Mouse (Mus musculus) megakaryocyte progenitor cell, adult 5-6 weeks (primary cell): ENCODE data around the gene Noxo1. TPM values are rescaled to one million over a fixed set of nuclear protein-coding genes. Genes with fewer than 3 reads are reported as not detected.

ENCODE experiments used
- ATAC-seq: replicated peaks from 2 replicates; pipeline ENCODE4 v1.8.0; 2016; ENCODE audit warnings: mild to moderate bottlenecking, moderate TSS enrichment, inconsistent platforms; ENCODE audit not compliant: poor library complexity
- total RNA-seq, 2 experiments: library from RNA; stranded (forward) in 1 of 2; stranded (reverse) in 1 of 2; fragments of 157-497, 149-512 nt in 1 of 2; fragments of 200-1000 nt in 1 of 2; gene quantifications; 2 replicates each; pipeline versions ENCODE4 v1.2.3 to v1.2.4; 2015 to 2017

The Noxo1 gene
- total RNA-seq, 2 experiments from 2014 or later: 1.2 to 2.6 TPM

- peak; percentile 45 for ATAC-seq
These were observed 41.2 kb downstream of the Noxo1 start for GRCm38 (mm10) chr17:24737135-24737810.

GRCm38 (mm10) chr17:24738238-24738637 is 42.2 kb downstream of the Noxo1 start:
- ATAC-seq: no peak

- ATAC-seq: no peak
These were observed 43.9 kb downstream of the Noxo1 start for GRCm38 (mm10) chr17:24739926-24740325.

- peak; percentile 42 for ATAC-seq
These were observed 46.3 kb downstream of the Noxo1 start for GRCm38 (mm10) chr17:24742307-24742706.

- no peak for ATAC-seq
These were observed 47.9 kb downstream of the Noxo1 start for GRCm38 (mm10) chr17:24743896-24744295.

GRCm38 (mm10) chr17:24744381-24744780 is 48.3 kb downstream of the Noxo1 start:
- no peak for ATAC-seq

GRCm38 (mm10) chr17:24745526-24746497 is 49.8 kb downstream of the Noxo1 start:
- ATAC-seq: peak; percentile 96

GRCm38 (mm10) chr17:24746986-24747385 is 51.0 kb downstream of the Noxo1 start:
- no peak for ATAC-seq

Other genes starting within 250 kb of the Noxo1 start
Only the 30 nearest of the 32 such genes appear.
- gene Pgp, start 225.8 kb upstream of the Noxo1 start, total RNA-seq (2015): 25.4 and 26.4 TPM in 2 replicates
- 16.6 and 21.5 TPM in 2 replicates for gene Pgp, start 225.8 kb upstream of the Noxo1 start, total RNA-seq (2017)
- gene Bricd5, start 222.3 kb upstream of the Noxo1 start, total RNA-seq (2015): 0.35 and 0.81 TPM in 2 replicates
- not detected in 2 replicates for gene Bricd5, start 222.3 kb upstream of the Noxo1 start, total RNA-seq (2017)
- gene Mlst8, start 217.2 kb upstream of the Noxo1 start, total RNA-seq (2015): 9.2 TPM in 2 replicates
- gene Mlst8, start 217.2 kb upstream of the Noxo1 start, total RNA-seq (2017): 14.9 and 28.9 TPM in 2 replicates
- gene Caskin1, start 207.6 kb upstream of the Noxo1 start, total RNA-seq (2015): not detected in 2 replicates
- gene Caskin1, start 207.6 kb upstream of the Noxo1 start, total RNA-seq (2017): not detected in 2 replicates
- 50.9 and 54.7 TPM in 2 replicates for gene Traf7, start 168.3 kb upstream of the Noxo1 start, total RNA-seq (2015)
- gene Traf7, start 168.3 kb upstream of the Noxo1 start, total RNA-seq (2017): 91.7 and 98.9 TPM in 2 replicates
- 0.12 and 0.17 TPM in 2 replicates for gene Rab26, start 162.0 kb upstream of the Noxo1 start, total RNA-seq (2015)
- gene Rab26, start 162.0 kb upstream of the Noxo1 start, total RNA-seq (2017): 0.14 and 0.71 TPM in 2 replicates
- 7.4 and 10.6 TPM in 2 replicates for gene Pkd1, start 146.4 kb upstream of the Noxo1 start, total RNA-seq (2015)
- 6.2 and 15.1 TPM in 2 replicates for gene Pkd1, start 146.4 kb upstream of the Noxo1 start, total RNA-seq (2017)
- gene Tsc2, start 63.6 kb upstream of the Noxo1 start, total RNA-seq (2015): 64.3 and 66.9 TPM in 2 replicates
- 52.1 and 54.1 TPM in 2 replicates for gene Tsc2, start 63.6 kb upstream of the Noxo1 start, total RNA-seq (2017)
- gene Nthl1, start 63.6 kb upstream of the Noxo1 start, total RNA-seq (2015): 5.7 and 6.7 TPM in 2 replicates
- 12.0 and 13.6 TPM in 2 replicates for gene Nthl1, start 63.6 kb upstream of the Noxo1 start, total RNA-seq (2017)
- gene Slc9a3r2, start 45.9 kb upstream of the Noxo1 start, total RNA-seq (2015): 1.2 and 2.6 TPM in 2 replicates
- 1.4 and 1.6 TPM in 2 replicates for gene Slc9a3r2, start 45.9 kb upstream of the Noxo1 start, total RNA-seq (2017)
- gene Npw, start 37.8 kb upstream of the Noxo1 start, total RNA-seq (2015): not detected in 2 replicates
- gene Npw, start 37.8 kb upstream of the Noxo1 start, total RNA-seq (2017): not detected in 2 replicates
- 25.0 and 29.1 TPM in 2 replicates for gene Zfp598, start 26.5 kb upstream of the Noxo1 start, total RNA-seq (2015)
- gene Zfp598, start 26.5 kb upstream of the Noxo1 start, total RNA-seq (2017): 21.3 and 22.6 TPM in 2 replicates
- not detected in 2 replicates for gene Syngr3, start 6.3 kb upstream of the Noxo1 start, total RNA-seq (2015)
- gene Syngr3, start 6.3 kb upstream of the Noxo1 start, total RNA-seq (2017): not detected in 2 replicates
- gene Gfer, start 78 bp upstream of the Noxo1 start, total RNA-seq (2015): 22.4 and 23.6 TPM in 2 replicates
- gene Gfer, start 78 bp upstream of the Noxo1 start, total RNA-seq (2017): 37.2 and 62.7 TPM in 2 replicates
- 27.6 and 36.8 TPM in 2 replicates for gene Tbl3, start 11.4 kb downstream of the Noxo1 start, total RNA-seq (2015)
- 41.1 and 45.3 TPM in 2 replicates for gene Tbl3, start 11.4 kb downstream of the Noxo1 start, total RNA-seq (2017)
- gene Rnf151, start 21.8 kb downstream of the Noxo1 start, total RNA-seq (2015): 0.20 TPM in 1 of 2 replicates, not detected in the other
- not detected in 2 replicates for gene Rnf151, start 21.8 kb downstream of the Noxo1 start, total RNA-seq (2017)
- gene Rps2, start 21.9 kb downstream of the Noxo1 start, total RNA-seq (2015): 5,974 and 6,144 TPM in 2 replicates
- 1,525 and 1,766 TPM in 2 replicates for gene Rps2, start 21.9 kb downstream of the Noxo1 start, total RNA-seq (2017)
- 236 and 247 TPM in 2 replicates for gene Ndufb10, start 28.2 kb downstream of the Noxo1 start, total RNA-seq (2015)
- gene Ndufb10, start 28.2 kb downstream of the Noxo1 start, total RNA-seq (2017): 256 and 308 TPM in 2 replicates
- gene Rpl3l, start 31.6 kb downstream of the Noxo1 start, total RNA-seq (2015): 0.24 and 0.74 TPM in 2 replicates
- gene Rpl3l, start 31.6 kb downstream of the Noxo1 start, total RNA-seq (2017): 0.30 TPM in 1 of 2 replicates, not detected in the other
- gene Msrb1, start 40.4 kb downstream of the Noxo1 start, total RNA-seq (2015): 378 and 438 TPM in 2 replicates
- 155 and 224 TPM in 2 replicates for gene Msrb1, start 40.4 kb downstream of the Noxo1 start, total RNA-seq (2017)
- gene Hs3st6, start 56.8 kb downstream of the Noxo1 start, total RNA-seq (2015): not detected in 2 replicates
- gene Hs3st6, start 56.8 kb downstream of the Noxo1 start, total RNA-seq (2017): not detected in 2 replicates
- gene Meiob, start 108.1 kb downstream of the Noxo1 start, total RNA-seq (2015): not detected in 2 replicates
- not detected in 2 replicates for gene Meiob, start 108.1 kb downstream of the Noxo1 start, total RNA-seq (2017)
- 31.4 and 34.4 TPM in 2 replicates for gene Hagh, start 143.9 kb downstream of the Noxo1 start, total RNA-seq (2015)
- 36.0 TPM in 2 replicates for gene Hagh, start 143.9 kb downstream of the Noxo1 start, total RNA-seq (2017)
- gene Fahd1, start 154.1 kb downstream of the Noxo1 start, total RNA-seq (2015): 10.5 and 11.3 TPM in 2 replicates
- gene Fahd1, start 154.1 kb downstream of the Noxo1 start, total RNA-seq (2017): 17.0 and 18.9 TPM in 2 replicates
- not detected in 2 replicates for gene Igfals, start 169.8 kb downstream of the Noxo1 start, total RNA-seq (2015)
- gene Igfals, start 169.8 kb downstream of the Noxo1 start, total RNA-seq (2017): not detected in 2 replicates
- gene Nubp2, start 190.1 kb downstream of the Noxo1 start, total RNA-seq (2015): 103 and 114 TPM in 2 replicates
- 50.4 and 57.8 TPM in 2 replicates for gene Nubp2, start 190.1 kb downstream of the Noxo1 start, total RNA-seq (2017)
- gene Spsb3, start 190.4 kb downstream of the Noxo1 start, total RNA-seq (2015): 14.6 and 17.9 TPM in 2 replicates
- 13.9 and 15.3 TPM in 2 replicates for gene Spsb3, start 190.4 kb downstream of the Noxo1 start, total RNA-seq (2017)
- gene Eme2, start 198.9 kb downstream of the Noxo1 start, total RNA-seq (2015): 3.2 and 6.9 TPM in 2 replicates
- 9.1 and 18.6 TPM in 2 replicates for gene Eme2, start 198.9 kb downstream of the Noxo1 start, total RNA-seq (2017)
- 54.2 and 59.2 TPM in 2 replicates for gene Mrps34, start 198.9 kb downstream of the Noxo1 start, total RNA-seq (2015)
- gene Mrps34, start 198.9 kb downstream of the Noxo1 start, total RNA-seq (2017): 31.9 and 35.5 TPM in 2 replicates
- 21.2 and 32.1 TPM in 2 replicates for gene Nme3, start 200.3 kb downstream of the Noxo1 start, total RNA-seq (2015)
- 17.0 and 26.5 TPM in 2 replicates for gene Nme3, start 200.3 kb downstream of the Noxo1 start, total RNA-seq (2017)